Mouse (Mus musculus) intestine, postnatal 0 days (tissue): Measurements from ENCODE around the gene Edc3. TPM values are rescaled to one million over a fixed set of nuclear protein-coding genes. Genes with fewer than 3 reads are reported as not detected.

Source experiments
- ATAC-seq: fragments of 200-750 bp; cut with Nextera tagmentation; 2 replicates; pipeline ENCODE4 v1.8.0; 2017; ENCODE audit warnings: mild to moderate bottlenecking, moderate TSS enrichment, moderate library complexity
- H3K27ac ChIP-seq: fragments of 300-500 bp; sonication (generic); 2 replicates; pipeline ENCODE4 v1.5.1; 2014; ENCODE audit warnings: mild to moderate bottlenecking, low read depth, low read length, moderate library complexity
- H3K27me3 ChIP-seq: fragments of 300-500 bp; sonication (generic); replicated peaks from 2 replicates; pipeline ENCODE4 v1.6.1; 2014; ENCODE audit warnings: low read length, mixed read lengths; ENCODE audit not compliant: control insufficient read depth, insufficient read depth
- H3K36me3 ChIP-seq: fragments of 300-500 bp; sonication (generic); 2 replicates; pipeline ENCODE4 v1.6.1; 2014; ENCODE audit warnings: mild to moderate bottlenecking, moderate library complexity; ENCODE audit not compliant: control insufficient read depth, insufficient read depth
- H3K4me1 ChIP-seq: fragments of 300-500 bp; sonication (generic); replicated peaks from 2 replicates; pipeline ENCODE4 v1.6.1; 2014; ENCODE audit warnings: antibody characterized with exemption, low read length, mixed read lengths; ENCODE audit not compliant: control insufficient read depth, insufficient read depth
- H3K4me2 ChIP-seq: fragments of 300-500 bp; sonication (generic); replicated peaks from 2 replicates; pipeline ENCODE4 v1.6.1; 2014; ENCODE audit warnings: low read depth, mild to moderate bottlenecking, moderate library complexity
- H3K4me3 ChIP-seq: fragments of 300-500 bp; sonication (generic); 2 replicates; pipeline ENCODE4 v1.5.1; 2014; ENCODE audit warnings: low read depth, low read length
- H3K9ac ChIP-seq: fragments of 300-500 bp; sonication (generic); 2 replicates; pipeline ENCODE4 v1.6.1; 2014; ENCODE audit warnings: mild to moderate bottlenecking, low read depth, low read length
- H3K9me3 ChIP-seq: fragments of 300-500 bp; sonication (generic); 2 replicates; pipeline ENCODE4 v1.6.1; 2016; ENCODE audit warnings: mixed run types; ENCODE audit not compliant: control insufficient read depth
- CTCF ChIP-seq: sonication (generic); IDR thresholded peaks from 2 replicates; pipeline ENCODE4 v1.5.1; 2016; ENCODE audit warnings: low read depth, mild to moderate bottlenecking, control low read depth, antibody characterized with exemption, moderate library complexity
- WGBS: fragments of 180-500 bp; shearing (Covaris S2); extraction: QIAGEN DNeasy Blood & Tissue Kit; methylation state at CpG from one replicate; pipeline ENCODE4 v1.1.7; 2014; 5-methylcytosine and 5-hydroxymethylcytosine counted together
- polyA plus RNA-seq: library from polyadenylated mRNA; unstranded; fragments of >200 nt; fragmentation: Nextera tagmentation; extraction: Ambion mirVana; gene quantifications from 2 replicates; pipeline ENCODE4 v1.2.1, GENCODE M21; 2015

Edc3 gene
- polyA plus RNA-seq, 1 experiment from 2014 or later = 12.3 TPM

- ATAC-seq = peak; percentile 49
- peak within 1 kb of the TSS; percentile 95 for H3K9ac ChIP-seq
- peak within 1 kb of the TSS; percentile 92 for H3K4me3 ChIP-seq
- peak; percentile 41; the same call in 1 of the 2 replicates for TF ChIP-seq CTCF
- H3K4me1 ChIP-seq = peaks cover 11% of the 10 kb centered on the region; the same call in 1 of the 2 replicates
- peak within 1 kb of the TSS; percentile 98 for H3K27ac ChIP-seq
- no peaks in the 10 kb centered on the region for H3K27me3 ChIP-seq
- WGBS = under 1% methylated on average over 93 of the region's 93 CpGs
- H3K4me2 ChIP-seq = peak within 1 kb of the TSS; percentile 83
- no peaks in the 10 kb centered on the region for H3K9me3 ChIP-seq
- H3K36me3 ChIP-seq = peaks cover 12% of the 10 kb centered on the region
Measured at GRCm38 (mm10) chr9:57765364-57766351, 57.3 kb downstream of the Edc3 start, which contains the start of gene Clk3. Clk3 (minus strand) TSS chr9:57765860.

GRCm38 (mm10) chr9:57766431-57766830, 58.1 kb downstream of the Edc3 start:
- no peak for ATAC-seq
- Histone ChIP-seq H3K9ac (no peak overlapping the region), H3K4me3 (no peak overlapping the region), H3K36me3 (peaks cover 4% of the 10 kb centered on the region; the same call in 1 of the 2 replicates), H3K9me3 (no peaks in the 10 kb centered on the region), H3K4me1 (peaks cover 11% of the 10 kb centered on the region; the same call in 1 of the 2 replicates), H3K4me2 (peak overlapping the region; percentile 83; the same call in 1 of the 2 replicates), H3K27me3 (no peaks in the 10 kb centered on the region), H3K27ac (no peak overlapping the region)
- no peak for TF ChIP-seq CTCF
- WGBS = 54% methylated on average over 6 of the region's 6 CpGs

GRCm38 (mm10) chr9:57767231-57767630, 58.9 kb downstream of the Edc3 start:
- no peak for TF ChIP-seq CTCF
- ATAC-seq = no peak
- WGBS = 97% methylated on average over 4 of the region's 4 CpGs
- no peak overlapping the region for H3K4me2 ChIP-seq
- no peaks in the 10 kb centered on the region for H3K9me3 ChIP-seq
- no peaks in the 10 kb centered on the region for H3K27me3 ChIP-seq
- H3K9ac ChIP-seq = no peak overlapping the region
- H3K36me3 ChIP-seq = no peaks in the 10 kb centered on the region
- H3K4me1 ChIP-seq = peaks cover 11% of the 10 kb centered on the region; the same call in 1 of the 2 replicates
- no peak overlapping the region for H3K4me3 ChIP-seq
- no peak overlapping the region for H3K27ac ChIP-seq

GRCm38 (mm10) chr9:57769539-57770069, 61.3 kb downstream of the Edc3 start:
- no peaks in the 10 kb centered on the region for H3K4me1 ChIP-seq
- no peaks in the 10 kb centered on the region for H3K36me3 ChIP-seq
- no peaks in the 10 kb centered on the region for H3K27me3 ChIP-seq
- no peak overlapping the region for H3K9ac ChIP-seq
- H3K4me3 ChIP-seq = no peak overlapping the region
- 57% methylated on average over 2 of the region's 2 CpGs for WGBS
- H3K9me3 ChIP-seq = no peaks in the 10 kb centered on the region
- H3K27ac ChIP-seq = no peak overlapping the region
- no peak overlapping the region for H3K4me2 ChIP-seq
- ATAC-seq = no peak
- no peak for TF ChIP-seq CTCF

- H3K36me3 ChIP-seq = no peaks in the 10 kb centered on the region
- H3K9me3 ChIP-seq = no peaks in the 10 kb centered on the region
- no peaks in the 10 kb centered on the region for H3K4me1 ChIP-seq
- H3K27ac ChIP-seq = no peak overlapping the region
- ATAC-seq = no peak
- H3K4me2 ChIP-seq = no peak overlapping the region
- H3K4me3 ChIP-seq = no peak overlapping the region
- TF ChIP-seq CTCF = no peak
- WGBS = 64% methylated on average over 1 of the region's 1 CpGs
- no peaks in the 10 kb centered on the region for H3K27me3 ChIP-seq
- H3K9ac ChIP-seq = no peak overlapping the region
Measured at GRCm38 (mm10) chr9:57770214-57770613, 61.9 kb downstream of the Edc3 start.

- no peaks in the 10 kb centered on the region for H3K4me1 ChIP-seq
- no peaks in the 10 kb centered on the region for H3K36me3 ChIP-seq
- no peak overlapping the region for H3K27ac ChIP-seq
- H3K4me3 ChIP-seq = no peak overlapping the region
- H3K27me3 ChIP-seq = no peaks in the 10 kb centered on the region
- H3K4me2 ChIP-seq = no peak overlapping the region
- TF ChIP-seq CTCF = no peak
- ATAC-seq = no peak
- H3K9me3 ChIP-seq = no peaks in the 10 kb centered on the region
- H3K9ac ChIP-seq = no peak overlapping the region
- WGBS = 92% methylated on average over 2 of the region's 2 CpGs
Measured at GRCm38 (mm10) chr9:57770836-57771235, 62.5 kb downstream of the Edc3 start.
